Mouse (Mus musculus) adrenal gland, adult 18-20 months (tissue): ENCODE measurements around the gene Wdtc1. TPM values are rescaled to one million over a fixed set of nuclear protein-coding genes. Genes with fewer than 3 reads are reported as not detected.

Source experiments
- DNase-seq, 2 experiments: peaks; one replicate each; pipeline ENCODE4 v3.0.0; 2021 to 2022; ENCODE audit warnings: low spot score in 2 of 2
- long read RNA-seq, 2 experiments: library from polyadenylated mRNA; stranded (forward); transcript quantifications; one replicate each; pipeline ENCODE4 v2.0.0; 2021
- total RNA-seq, 2 experiments: library from RNA; stranded (reverse); gene quantifications; 1 replicate in 1 of 2; 2 replicates in 1 of 2; pipeline ENCODE4 v1.2.3; 2021

Gene Wdtc1
- total RNA-seq: 10 to 100 TPM; 57.6 to 63.6 TPM
- long read RNA-seq, experiment 1, full-length matches to known transcripts: 21 of 36 reads
- long read RNA-seq, experiment 1, partial matches to known transcripts: 2 of 36 reads
- long read RNA-seq, experiment 1, other reads (novel, unspliced or antisense): 13 of 36 reads
- long read RNA-seq, experiment 2, full-length matches to known transcripts: 1 of 22 reads
- long read RNA-seq, experiment 2, partial matches to known transcripts: 1 of 22 reads
- long read RNA-seq, experiment 2, other reads (novel, unspliced or antisense): 20 of 22 reads

DNA sequence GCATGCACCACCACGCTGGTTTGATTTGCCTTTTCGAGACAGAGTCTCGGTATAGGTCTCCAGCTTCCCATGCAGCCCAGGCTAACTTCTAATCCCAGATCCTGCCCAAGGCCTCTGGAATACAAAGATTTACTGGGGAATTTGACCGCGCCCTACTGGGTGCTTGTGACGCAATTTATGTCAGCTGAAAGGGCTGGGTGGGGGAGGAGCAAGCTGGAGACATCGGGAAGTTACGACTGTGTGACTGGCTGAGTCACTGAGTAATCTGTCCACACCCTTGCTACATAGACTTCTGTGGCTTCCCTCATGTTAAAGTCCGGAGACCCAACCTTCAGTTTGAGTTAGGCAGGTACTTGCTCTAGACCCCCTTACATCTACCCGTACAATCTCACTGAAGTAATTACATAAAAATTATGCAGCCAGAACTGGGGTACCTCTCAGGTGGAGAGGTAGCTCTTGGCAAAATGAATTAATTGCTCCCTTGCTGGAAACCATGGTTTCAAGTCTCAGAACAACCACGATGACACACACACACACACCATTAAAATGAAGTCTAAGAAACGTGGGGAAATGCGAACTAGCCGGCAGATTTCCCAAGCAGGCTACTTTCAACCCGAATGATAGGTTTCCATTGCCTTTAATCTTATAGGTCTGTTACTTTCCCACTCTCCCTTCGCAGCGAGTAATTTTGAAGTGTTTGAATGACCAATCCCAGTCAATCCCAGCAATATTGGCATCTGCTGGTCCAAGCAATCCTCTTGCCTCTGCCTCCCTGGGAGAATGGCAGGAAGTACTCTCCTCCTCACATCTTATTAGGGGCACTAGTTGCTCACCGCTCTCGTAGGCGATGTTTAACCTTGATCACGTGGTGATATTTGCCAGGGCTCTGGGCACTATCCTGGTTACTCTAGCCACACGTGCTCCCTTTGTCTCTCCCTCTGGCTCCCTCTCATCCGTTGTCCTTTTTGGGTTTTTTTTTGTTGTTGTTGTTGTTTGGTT lies at the start of gene Wdtc1:
Wdtc1 (minus strand) TSS at position 115 of the 999 bp plus-strand sequence.
- no peak for DNase-seq

DNA sequence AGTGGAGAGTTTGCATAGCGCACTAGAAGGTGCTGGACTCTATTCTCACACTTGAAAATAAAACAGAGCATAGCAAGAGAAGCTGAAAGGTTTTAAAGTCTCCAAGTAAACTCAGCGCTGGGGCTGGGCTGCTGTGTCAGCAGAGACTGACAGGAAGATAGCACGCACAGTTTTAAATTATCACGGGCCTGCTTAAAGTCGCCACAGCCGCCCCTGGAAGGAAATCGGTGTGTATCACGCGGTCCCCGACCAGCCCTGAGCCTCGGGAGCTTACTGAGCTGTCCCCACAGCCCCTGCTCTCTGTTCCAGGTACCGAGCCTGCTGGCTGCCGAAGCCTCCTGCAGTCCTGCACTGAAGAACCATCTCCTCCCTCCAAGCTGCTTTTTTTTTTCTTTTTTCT lies 48.7 kb upstream of the Wdtc1 start:
- DNase-seq: no peak

DNA sequence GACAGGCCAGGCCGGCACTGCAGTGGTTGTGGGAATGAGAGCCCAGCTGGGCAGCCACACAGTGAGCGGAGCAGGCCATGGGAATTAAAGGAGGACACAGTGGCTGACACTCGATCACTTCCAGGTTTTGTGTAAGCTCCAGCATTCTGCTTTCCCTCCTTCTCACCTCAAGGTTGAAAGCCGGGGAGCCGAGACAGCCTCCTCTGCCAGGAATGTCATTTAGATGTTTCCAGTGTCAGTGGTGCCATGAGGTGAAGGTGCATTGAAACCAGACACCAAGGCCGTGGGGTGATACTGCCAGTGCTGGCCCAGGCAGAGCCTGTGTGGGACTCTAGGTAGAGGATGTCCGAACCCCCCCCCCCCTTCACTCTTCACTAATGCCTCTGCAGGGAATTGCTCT lies 46.8 kb upstream of the Wdtc1 start:
- DNase-seq: no peak

DNA sequence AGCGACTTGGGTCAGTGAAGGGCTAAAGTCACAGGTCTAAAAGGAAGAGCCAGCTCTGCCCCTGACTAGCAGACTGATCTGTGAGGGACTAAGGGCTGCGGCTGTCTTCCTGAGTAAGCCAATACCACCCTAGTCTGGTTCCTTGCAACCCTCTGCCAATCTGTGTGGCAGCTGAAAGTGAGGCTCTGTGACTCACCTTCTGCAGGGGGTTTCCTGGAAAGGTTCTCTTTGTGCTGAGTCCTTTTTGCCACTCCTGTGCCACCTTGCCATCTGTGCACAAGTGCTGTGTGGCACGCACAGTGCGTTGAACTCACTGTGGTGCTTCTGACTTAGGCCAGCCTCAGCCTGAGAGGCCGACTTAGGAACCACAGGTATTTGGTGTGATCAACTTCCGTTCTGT lies 46.2 kb upstream of the Wdtc1 start:
- DNase-seq: no peak

DNA sequence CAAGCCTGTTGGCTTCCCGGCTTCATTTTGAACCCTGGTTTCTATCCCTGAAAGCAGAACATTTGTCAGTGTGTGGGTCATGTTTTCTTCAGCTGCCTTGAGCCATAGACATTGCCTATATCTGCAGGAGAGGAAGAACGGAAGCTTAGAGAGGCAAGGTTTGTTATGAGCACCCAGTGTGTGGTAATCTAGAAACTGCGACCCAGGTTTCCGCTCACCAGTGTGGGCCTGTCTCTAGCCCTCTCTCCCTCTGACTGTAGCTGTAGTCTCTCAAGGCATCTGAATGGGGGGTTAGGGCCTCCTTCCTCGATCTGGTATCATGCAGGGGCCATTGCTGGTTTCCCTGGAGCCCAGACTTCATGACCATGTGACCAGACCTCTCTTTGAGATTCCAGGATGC lies 45.3 kb upstream of the Wdtc1 start:
- DNase-seq: no peak

DNA sequence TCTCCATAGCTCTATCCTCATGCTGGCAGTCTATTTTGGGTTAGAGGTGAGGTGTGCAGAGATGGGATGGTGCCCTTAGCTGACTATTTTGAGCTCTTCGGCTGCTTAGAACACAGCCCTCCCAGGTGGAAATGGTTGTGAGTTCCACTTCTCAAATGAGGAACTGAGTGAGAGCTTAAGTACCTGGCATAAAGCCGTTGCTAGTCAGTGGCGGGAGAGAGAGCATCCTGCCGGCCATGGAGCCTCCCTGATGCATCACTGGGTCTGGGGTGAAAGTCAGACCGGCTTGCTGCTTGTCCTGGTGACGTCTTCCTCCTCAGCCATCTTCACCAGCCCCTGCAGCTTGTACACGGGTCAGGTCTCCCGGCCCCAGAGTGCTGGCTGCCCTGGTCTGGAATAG lies 44.7 kb upstream of the Wdtc1 start:
- no peak for DNase-seq

DNA sequence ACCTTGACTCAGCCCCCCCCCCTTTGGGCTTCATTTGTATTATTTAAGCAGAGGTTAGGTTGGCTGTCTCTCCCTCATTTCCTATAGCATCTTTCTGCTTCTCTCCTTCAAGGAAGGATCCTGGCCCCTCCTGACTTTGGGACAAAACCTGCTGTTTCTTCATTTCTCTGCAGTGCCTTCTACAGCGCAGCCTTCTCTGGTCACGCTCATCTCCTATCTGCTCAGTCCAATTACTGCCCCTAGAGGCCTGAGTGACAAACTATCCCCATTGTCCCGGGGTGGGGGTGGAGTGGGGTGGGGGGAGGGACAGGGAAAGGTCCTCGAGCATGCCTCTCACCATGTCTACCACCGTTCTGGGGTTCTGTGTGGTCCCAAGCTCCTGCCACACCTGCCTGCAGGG lies 44.0 kb upstream of the Wdtc1 start:
- no peak for DNase-seq

DNA sequence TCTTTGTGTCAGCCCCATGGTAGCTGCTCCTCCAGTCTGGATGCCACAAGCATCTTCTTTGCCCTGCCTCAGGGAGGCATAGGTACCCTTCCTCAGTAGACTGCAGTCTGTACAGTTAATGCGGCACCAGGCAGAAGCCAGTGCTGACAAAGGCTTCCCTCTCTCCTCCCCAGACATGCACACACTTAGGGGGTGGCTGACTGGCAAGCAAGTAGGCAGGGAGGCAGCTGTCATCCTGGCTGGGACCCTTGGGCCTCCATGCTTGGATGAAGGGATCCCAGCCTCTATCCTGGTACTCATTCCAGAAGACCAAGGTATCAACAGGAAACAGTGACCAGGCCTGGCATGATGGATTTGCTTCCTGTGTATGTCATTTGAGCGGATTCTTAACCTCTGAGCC lies 42.8 kb upstream of the Wdtc1 start:
- DNase-seq: no peak

DNA sequence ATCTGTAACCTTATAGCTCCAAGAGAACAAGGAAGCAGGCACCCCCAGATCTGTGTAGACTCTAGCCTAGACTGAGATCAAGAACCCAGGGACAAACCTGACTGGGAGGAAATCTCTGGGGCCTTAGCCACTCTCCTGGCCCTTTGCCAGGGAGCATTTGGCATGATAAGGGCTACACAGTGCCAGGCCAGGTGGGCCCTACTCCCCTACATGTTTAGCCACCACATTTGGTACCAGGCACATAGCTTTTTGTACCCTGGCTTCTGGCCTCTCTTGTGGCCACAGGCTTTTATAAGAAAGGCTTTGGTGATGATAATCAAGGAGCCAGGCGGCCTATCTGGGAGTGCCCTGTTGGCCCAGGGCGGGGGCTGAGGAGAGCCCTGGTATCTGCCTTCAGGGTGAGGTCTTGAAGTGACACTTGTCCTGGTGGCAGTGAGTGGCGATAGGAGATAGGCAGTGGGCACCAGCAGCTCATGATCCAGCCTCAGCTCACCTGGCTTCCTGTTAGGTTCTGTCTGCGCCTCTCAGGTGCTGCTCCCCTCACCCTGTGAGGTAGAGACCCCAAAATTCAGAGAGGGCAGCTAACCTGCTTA lies 41.8 kb upstream of the Wdtc1 start:
- no peak for DNase-seq

DNA sequence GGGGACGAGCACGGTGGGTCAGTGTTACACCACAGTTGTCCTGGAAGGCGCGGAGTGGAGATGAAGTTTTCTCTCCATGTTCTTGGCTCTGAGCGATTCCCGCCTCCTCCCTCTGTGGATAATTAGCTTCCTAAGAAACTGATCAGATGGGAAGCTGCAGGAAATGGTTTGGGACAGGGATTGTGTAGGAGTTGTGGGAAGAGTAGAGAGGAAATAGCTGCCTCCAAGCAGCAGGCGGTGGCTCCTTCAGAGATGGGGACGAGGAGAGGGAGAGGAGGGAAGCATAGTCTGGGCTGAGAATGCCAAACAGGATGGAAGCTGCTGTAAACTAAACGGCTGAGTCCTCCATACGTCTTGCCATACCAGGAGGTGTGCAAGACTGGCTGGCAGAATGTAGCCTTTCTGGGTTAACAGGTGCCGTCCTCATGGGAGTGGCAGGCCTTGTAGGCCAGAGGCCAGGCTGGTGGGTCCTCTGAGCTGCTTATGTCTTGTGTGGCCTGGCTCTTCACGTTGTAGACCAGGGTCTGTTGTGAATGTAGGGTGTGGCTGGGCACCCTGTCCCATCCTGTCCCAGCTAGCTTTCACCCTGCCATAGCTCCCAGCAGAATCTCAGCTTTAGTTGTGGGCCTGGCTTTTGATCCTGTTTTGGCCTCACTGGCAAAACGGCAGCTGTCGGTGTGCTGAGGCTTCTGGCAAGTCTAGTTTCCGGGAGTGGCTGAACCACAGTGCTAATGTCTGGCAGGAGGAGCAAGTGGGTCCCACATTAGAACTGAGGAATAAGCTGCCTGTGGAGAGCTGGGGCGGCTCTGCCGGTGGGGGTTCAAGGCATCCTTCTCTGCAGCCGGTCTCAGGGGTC lies 38.1 kb upstream of the Wdtc1 start:
- DNase-seq: no peak

DNA sequence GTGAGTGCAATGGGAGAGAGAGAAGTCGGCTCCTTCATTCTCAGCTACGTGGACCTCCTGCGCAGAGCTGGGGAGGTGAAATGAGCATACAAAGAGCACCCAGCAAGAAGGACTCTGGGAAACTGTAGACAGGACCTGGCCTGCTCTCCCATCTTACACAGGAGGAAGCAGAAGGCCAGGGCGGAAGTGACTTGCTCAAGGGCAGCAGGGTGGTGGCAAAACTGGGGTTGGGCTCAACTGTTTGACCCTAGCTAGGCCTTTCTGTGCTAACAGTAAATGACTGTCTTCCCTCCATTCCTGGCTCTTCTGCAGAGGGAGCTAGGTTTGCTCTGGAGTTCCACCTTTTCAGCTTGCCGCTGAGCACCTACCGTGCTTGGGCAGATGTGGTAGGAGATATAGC lies 37.3 kb upstream of the Wdtc1 start:
- no peak for DNase-seq

DNA sequence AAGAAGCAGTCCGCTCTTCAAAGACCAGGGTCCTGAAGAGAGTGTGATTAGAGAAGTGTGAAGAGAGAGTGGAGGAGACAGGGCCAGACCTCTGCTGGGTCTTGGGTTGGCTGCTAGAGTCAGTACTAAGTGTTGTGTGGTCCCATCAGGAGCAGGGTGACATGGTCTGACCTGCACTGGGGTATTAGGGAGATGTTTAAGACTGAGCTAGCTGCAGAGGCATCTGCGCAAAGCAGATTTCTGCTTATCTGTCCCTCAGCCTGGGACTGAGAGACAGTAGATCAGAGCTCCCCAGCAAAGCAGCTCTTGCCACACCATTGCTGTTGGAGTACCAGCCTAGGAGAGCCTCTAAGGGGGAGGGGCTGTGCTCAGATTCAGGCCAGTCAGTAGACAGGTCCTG lies 36.8 kb upstream of the Wdtc1 start:
- DNase-seq: no peak

DNA sequence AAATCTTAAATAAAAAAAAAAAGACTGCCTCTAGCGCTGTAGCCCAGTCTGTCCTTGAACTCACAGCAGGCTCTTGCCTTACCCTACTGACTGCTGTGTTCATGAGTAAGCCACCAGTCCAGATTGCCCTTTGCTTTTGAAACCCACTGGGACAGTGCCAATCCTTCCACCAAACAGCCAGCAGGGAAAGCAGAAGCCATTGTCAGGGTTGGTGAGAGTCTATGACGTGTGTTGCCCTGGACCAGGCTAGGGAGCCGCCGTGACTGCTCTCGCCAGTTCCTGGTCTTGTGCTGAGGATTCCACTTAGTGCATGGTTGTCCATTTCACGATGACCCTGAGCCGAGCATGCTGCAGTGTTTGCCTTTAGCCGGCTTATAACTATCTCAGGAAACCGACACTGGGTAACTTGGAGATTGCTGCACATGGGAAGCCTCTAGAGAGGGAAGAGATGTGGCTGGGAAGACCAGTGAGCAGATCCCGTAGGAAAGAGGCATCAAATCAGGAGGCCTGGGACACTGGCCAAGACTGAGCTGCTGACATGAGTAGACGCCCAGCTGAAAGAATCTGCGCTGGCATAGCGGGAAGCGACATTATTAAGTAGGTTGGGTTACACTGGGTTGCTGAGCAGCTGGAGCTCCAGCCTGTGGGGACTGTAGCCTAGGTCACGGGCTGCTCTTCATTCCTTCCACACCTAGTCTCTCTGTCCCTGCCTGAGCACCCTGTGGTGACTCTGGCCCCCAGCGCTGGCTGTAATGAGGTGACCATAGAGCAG lies 35.7 kb upstream of the Wdtc1 start:
- peak in 1 of 2 experiments; percentile 63 for DNase-seq

DNA sequence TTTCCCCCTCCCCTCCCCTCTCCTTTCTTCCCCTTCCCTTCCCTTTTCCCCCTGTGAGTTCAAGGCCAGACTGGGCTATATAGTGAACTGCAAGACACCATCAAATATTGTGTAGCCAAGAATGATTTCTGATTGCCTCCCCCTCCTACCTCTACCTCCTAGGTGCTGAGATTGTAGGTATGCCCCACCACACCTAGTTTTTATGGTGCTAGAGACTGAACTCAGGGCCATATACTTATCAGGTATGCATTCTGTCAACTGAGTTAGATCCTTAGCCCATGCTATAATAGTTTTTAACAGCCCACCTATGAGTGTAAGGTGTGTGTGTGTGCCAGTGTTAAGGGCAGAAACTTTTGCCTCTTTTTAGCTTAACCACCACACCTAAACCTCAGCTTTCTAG lies 33.8 kb upstream of the Wdtc1 start:
- no peak for DNase-seq

DNA sequence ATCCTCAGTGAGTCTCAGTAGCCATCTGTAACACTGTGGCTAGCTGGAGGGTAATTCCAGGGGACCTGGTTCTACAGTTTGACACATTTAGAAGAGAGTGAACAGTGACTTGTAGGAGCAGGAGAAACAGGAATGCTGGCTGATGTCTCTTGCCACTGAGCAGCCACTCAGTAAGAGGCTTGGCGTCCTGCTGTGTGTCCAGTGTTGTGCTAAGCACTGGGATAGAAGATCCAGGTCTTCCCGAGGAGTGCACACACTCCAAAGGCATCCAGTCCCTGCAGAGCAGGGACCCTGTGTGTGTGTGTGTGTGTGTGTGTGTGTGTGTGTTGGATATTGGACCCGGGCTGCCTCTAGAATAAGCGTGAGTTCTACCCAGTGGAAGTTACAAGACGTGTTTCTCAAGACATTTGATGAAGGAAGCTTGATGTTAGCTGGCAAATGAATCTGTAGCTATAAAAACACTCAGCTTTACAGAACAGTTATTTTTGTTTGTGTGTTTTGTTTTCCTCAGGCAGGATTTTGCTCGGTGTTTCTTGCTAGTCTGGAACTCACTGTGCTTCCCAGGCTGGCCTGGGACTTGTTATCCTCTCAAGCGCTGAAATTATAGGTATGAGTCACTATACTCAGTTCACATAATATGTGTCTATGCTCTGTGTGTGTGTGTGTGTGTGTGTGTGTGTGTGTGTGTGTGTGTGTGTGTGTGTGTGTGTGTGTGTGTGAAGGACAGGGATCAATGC lies 32.9 kb upstream of the Wdtc1 start:
- DNase-seq: no peak

DNA sequence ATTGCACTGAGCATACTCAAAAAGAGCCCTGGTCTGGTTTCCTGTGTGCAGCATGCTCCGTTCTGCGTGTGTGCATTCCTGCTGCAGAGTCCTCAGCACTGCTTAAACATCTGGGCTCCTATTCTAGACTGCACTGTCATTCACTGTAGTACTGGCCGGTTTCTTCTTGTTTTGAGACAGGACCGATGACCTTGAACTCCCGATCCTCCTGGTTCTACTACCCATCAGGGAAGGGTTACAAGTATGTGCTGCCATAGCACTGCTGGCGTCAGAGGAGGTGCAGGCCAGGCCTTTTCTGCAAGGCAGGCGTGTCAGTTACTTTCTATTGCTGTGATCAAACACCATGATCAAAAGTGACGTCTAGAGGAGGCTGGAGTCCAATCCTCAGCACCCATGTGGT lies 27.9 kb upstream of the Wdtc1 start:
- DNase-seq: no peak

DNA sequence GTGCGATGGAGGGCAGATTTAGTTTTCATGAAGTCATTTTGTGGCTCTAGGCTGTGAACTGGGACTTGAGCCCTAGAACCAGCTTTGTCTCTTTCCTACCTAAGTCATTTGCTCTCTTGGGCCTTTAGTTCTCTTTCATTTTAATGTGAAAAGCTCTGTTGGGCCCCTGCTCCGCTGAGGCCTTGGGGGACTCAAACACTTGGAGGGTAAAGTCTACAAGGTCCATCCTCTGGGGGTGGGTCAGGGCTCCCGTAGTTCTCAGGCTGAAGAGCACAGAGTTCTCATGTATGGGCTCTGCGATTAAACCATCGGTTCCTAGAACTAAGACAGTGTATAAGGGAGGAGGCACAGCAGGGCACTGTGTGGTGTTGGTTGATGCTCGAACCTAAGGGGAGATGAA lies 27.3 kb upstream of the Wdtc1 start:
- no peak for DNase-seq

DNA sequence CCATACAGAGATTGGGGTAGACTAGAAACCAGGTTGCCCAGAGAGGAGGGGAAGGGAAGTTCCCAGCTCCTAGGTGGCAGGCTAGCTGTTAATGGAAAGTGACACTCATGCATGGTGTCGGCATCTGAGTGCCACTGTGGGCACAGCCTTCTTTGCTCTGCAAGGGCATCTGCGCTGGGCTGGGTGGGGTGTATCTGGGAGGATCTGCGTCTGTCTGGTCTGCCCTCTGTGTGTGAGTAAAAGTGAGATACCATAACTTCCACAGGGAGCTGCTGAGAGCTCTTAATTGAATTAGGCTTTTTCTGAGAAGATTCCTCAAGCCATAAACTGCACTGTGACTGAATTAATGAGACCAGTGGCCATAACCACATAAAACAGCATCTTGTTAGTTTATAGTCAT lies 26.6 kb upstream of the Wdtc1 start:
- no peak for DNase-seq

DNA sequence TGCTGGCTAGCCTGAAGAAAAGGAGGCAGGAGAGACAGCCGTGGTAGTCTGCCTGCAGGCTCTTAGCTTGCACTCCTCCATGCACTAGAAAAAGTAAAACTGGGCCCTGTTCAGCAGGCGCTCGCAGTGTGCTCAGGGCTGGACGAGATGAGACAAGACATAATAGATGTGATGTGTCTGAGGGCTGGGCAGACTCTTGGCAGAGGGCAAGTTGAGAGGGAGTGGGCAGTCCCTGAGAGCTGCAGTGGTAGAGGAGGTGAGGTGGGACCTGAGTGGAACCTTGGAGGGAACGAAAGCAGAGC lies 25.7 kb upstream of the Wdtc1 start:
- no peak for DNase-seq
